Comparison of ENCODE assay signal across 8 mouse cellular contexts in genomic region chr14:19974978-19975493, GRCm38 (mm10). TPM values are rescaled to one million over a fixed set of nuclear protein-coding genes. Genes with fewer than 3 reads are reported as not detected.
DNase-seq lines count a peak whose midpoint lies in the region; ATAC-seq and TF ChIP-seq lines count a peak whose summit lies in the region.

No protein-coding gene starts in this region.

- DNase-seq in kidney, postnatal 0 days (ENCODE audit: low spot score): peak; percentile 45
- DNase-seq in kidney, postnatal 25 days: no peak
- peak; percentile 81 for DNase-seq in brain, adult 2 months (ENCODE audit: low read depth, low spot score)
- DNase-seq in limb, embryonic 10.5 days (ENCODE audit: low spot score): peak; percentile 59
- peak; percentile 35 for DNase-seq in naive thymus-derived CD4-positive, alpha-beta T cell, adult 2 months (ENCODE audit: low read depth)
- DNase-seq in gastrocnemius, postnatal 36 days: no peak
- DNase-seq in gastrocnemius, adult 8-10 months (ENCODE audit: low spot score in 2 of 2): no peak

- no peak overlapping the region for H3K27ac ChIP-seq in kidney, postnatal 0 days
- peak overlapping the region; percentile 89 for H3K27ac ChIP-seq in forebrain, embryonic 15.5 days (replicated peaks)
- H3K27ac ChIP-seq in limb, embryonic 10.5 days: peak overlapping the region; percentile 77

- no peaks in the 10 kb centered on the region for H3K27me3 ChIP-seq in kidney, postnatal 0 days (ENCODE audit: insufficient read depth, low read length)
- no peaks in the 10 kb centered on the region for H3K27me3 ChIP-seq in forebrain, embryonic 15.5 days
- no peaks in the 10 kb centered on the region for H3K27me3 ChIP-seq in limb, embryonic 10.5 days (ENCODE audit: low read depth, poor library complexity, severe bottlenecking)

- no peak for TF ChIP-seq CTCF in kidney, postnatal 0 days (IDR thresholded peaks at IDR 0.05; ENCODE audit: low read depth)

- intact Hi-C loops in gastrocnemius, postnatal 36 days (cut with DNase I): loop anchor here (10.0 kb wide), 1 partner anchor 130 kb away; no protein-coding TSS in a partner anchor

- H3K4me3 ChIP-seq in kidney, postnatal 0 days (replicated peaks; ENCODE audit: low read depth, low read length): peak overlapping the region; percentile 14
- H3K4me3 ChIP-seq in forebrain, embryonic 15.5 days: peak overlapping the region; percentile 45
- peak overlapping the region; percentile 60 for H3K4me3 ChIP-seq in limb, embryonic 10.5 days

- H3K4me1 ChIP-seq in kidney, postnatal 0 days (replicated peaks; ENCODE audit: insufficient read depth, low read length): 0 out of 2 replicates have a peak, but pooled peaks cover 5% of the 10 kb centered on the region
- H3K4me1 ChIP-seq in forebrain, embryonic 15.5 days: peaks cover 56% of the 10 kb centered on the region
- H3K4me1 ChIP-seq in limb, embryonic 10.5 days: peaks cover 47% of the 10 kb centered on the region

- H3K36me3 ChIP-seq in kidney, postnatal 0 days (ENCODE audit: insufficient read depth, low read length): no peaks in the 10 kb centered on the region
- H3K36me3 ChIP-seq in forebrain, embryonic 15.5 days: no peaks in the 10 kb centered on the region
- H3K36me3 ChIP-seq in limb, embryonic 10.5 days: peaks cover 3% of the 10 kb centered on the region

- WGBS in kidney, postnatal 0 days: 25% methylated on average over 11 of the region's 11 CpGs
- 6% methylated on average over 11 of the region's 11 CpGs for WGBS in forebrain, embryonic 15.5 days
- 26% methylated on average over 11 of the region's 11 CpGs for WGBS in limb, embryonic 10.5 days

- H3K9ac ChIP-seq in kidney, postnatal 0 days (ENCODE audit: low read depth, low read length): 0 out of 2 replicates have a peak overlapping the region, but pooled peaks have one; percentile 10
- H3K9ac ChIP-seq in forebrain, embryonic 15.5 days (replicated peaks): peak overlapping the region; percentile 56

- H3K9me3 ChIP-seq in kidney, postnatal 0 days (replicated peaks; ENCODE audit: low read length): no peaks in the 10 kb centered on the region
- no peaks in the 10 kb centered on the region for H3K9me3 ChIP-seq in forebrain, embryonic 15.5 days
- no peaks in the 10 kb centered on the region for H3K9me3 ChIP-seq in limb, embryonic 10.5 days (replicated peaks)

- H3K4me2 ChIP-seq in kidney, postnatal 0 days (ENCODE audit: low read length): peak overlapping the region; percentile 49
- H3K4me2 ChIP-seq in forebrain, embryonic 15.5 days (replicated peaks): peak overlapping the region; percentile 46

- ATAC-seq in kidney, postnatal 0 days (replicated peaks; ENCODE audit: low FRiP score, low read depth): no peak
- 0 out of 2 replicates have a peak, but pooled peaks have one; percentile 34 for ATAC-seq in forebrain, embryonic 15.5 days (replicated peaks)

RNA-seq across cellular contexts. Expression of gene Gng2, which starts 2.4 kb away (rescaled TPM):
- 38.5 and 41.4 TPM in 2 replicates for polyA plus RNA-seq in kidney, postnatal 0 days (2015; fragmentation: Nextera tagmentation; extraction: Ambion mirVana)
- polyA plus RNA-seq in forebrain, embryonic 15.5 days (2015; fragmentation: Nextera tagmentation; extraction: Ambion mirVana): 456 and 468 TPM in 2 replicates
- 63.9 and 72.1 TPM in 2 replicates for polyA plus RNA-seq in limb, embryonic 10.5 days (2016; fragmentation: Nextera tagmentation; extraction: Ambion mirVana)
- 1 to 10 TPM; 2.3 to 4.1 TPM for total RNA-seq in gastrocnemius, postnatal 36 days (2021)
- total RNA-seq in gastrocnemius, adult 8-10 months (2022): 1 to 10 TPM in 3 of 4 experiments, under 1 TPM in 1; 0.68 to 6.9 (median 2.6) TPM

Comparison
In these comparisons a context has a peak if more than half of its experiments do, and no peak if none do; other contexts are left out.
1. DNase-seq: peak in kidney, postnatal 0 days (single experiment), brain, adult 2 months (single experiment), limb, embryonic 10.5 days (single experiment) and naive thymus-derived CD4-positive, alpha-beta T cell, adult 2 months (single experiment); none in kidney, postnatal 25 days (0 of 2), gastrocnemius, postnatal 36 days (0 of 2) and gastrocnemius, adult 8-10 months (0 of 2).
2. Peak in every context shown above with its lines, with median percentiles within 50 percentile points of each other: H3K4me3 ChIP-seq.